Mouse (Mus musculus): ENCODE data around the gene Tmem14c.
"Not testable (repeated sequence)": the region's sequence is repeated elsewhere in the genome, so short reads cannot be mapped to it uniquely, and the experiment has no call there.

Gene Tmem14c

GRCm38 (mm10) chr13:41015829-41016634 is at the start of gene Tmem14c:
Gene Tmem14c (plus strand): TSS chr13:41016292.
- DNase-seq, result peak; percentile 94 to 99

GRCm38 (mm10) chr13:40967609-40968008 is 48.5 kb upstream of the Tmem14c start:
- no peak for DNase-seq

- DNase-seq, result no peak
Observed at GRCm38 (mm10) chr13:40968564-40968963, 47.5 kb upstream of the Tmem14c start.

GRCm38 (mm10) chr13:40969761-40970390 is 46.2 kb upstream of the Tmem14c start:
- no peak for DNase-seq

GRCm38 (mm10) chr13:40971261-40971660 is 44.8 kb upstream of the Tmem14c start:
- DNase-seq, result no peak

GRCm38 (mm10) chr13:40971831-40972230 is 44.3 kb upstream of the Tmem14c start:
- no peak for DNase-seq

GRCm38 (mm10) chr13:40972976-40973375 is 43.1 kb upstream of the Tmem14c start:
- DNase-seq, result no peak

- DNase-seq, result peak; percentile 15 to 18
Observed at GRCm38 (mm10) chr13:40977609-40978008, 38.5 kb upstream of the Tmem14c start.

GRCm38 (mm10) chr13:40978652-40979051 is 37.4 kb upstream of the Tmem14c start:
- no peak for DNase-seq

- no peak for DNase-seq
Observed at GRCm38 (mm10) chr13:40979321-40979720, 36.8 kb upstream of the Tmem14c start.

- no peak for DNase-seq
Observed at GRCm38 (mm10) chr13:40982759-40983158, 33.3 kb upstream of the Tmem14c start.

- DNase-seq, result no peak
Observed at GRCm38 (mm10) chr13:40986081-40986480, 30.0 kb upstream of the Tmem14c start.

GRCm38 (mm10) chr13:40987608-40988303 is 28.3 kb upstream of the Tmem14c start:
- DNase-seq, result not testable (repeated sequence)

- no peak for DNase-seq
Observed at GRCm38 (mm10) chr13:40988418-40988817, 27.7 kb upstream of the Tmem14c start.

GRCm38 (mm10) chr13:40994487-40995263 is 21.4 kb upstream of the Tmem14c start:
- DNase-seq, result no peak

- not testable (repeated sequence) for DNase-seq
Observed at GRCm38 (mm10) chr13:40998537-40998936, 17.6 kb upstream of the Tmem14c start.

- peak; percentile 26 to 47 for DNase-seq
Observed at GRCm38 (mm10) chr13:41000140-41000925, 15.8 kb upstream of the Tmem14c start.

GRCm38 (mm10) chr13:41000926-41001639 is 15.0 kb upstream of the Tmem14c start, which contains the start of gene Pak1ip1:
Gene Pak1ip1 (plus strand): TSS chr13:41001023.
- peak; percentile 92 to 95 for DNase-seq

GRCm38 (mm10) chr13:41002001-41002400 is 14.1 kb upstream of the Tmem14c start:
- DNase-seq, result no peak

GRCm38 (mm10) chr13:41006244-41006643 is 9.8 kb upstream of the Tmem14c start:
- no peak for DNase-seq

- DNase-seq, result no peak
Observed at GRCm38 (mm10) chr13:41008271-41008670, 7.8 kb upstream of the Tmem14c start.

Measured in cerebellum, adult 18-20 months (tissue).